Mouse (Mus musculus) stomach, postnatal 0 days (tissue): ENCODE data around the gene Rbks.

Experiments
- CTCF ChIP-seq: IDR thresholded peaks from 2 replicates; pipeline ENCODE4 v1.5.1; 2016; ENCODE audit warnings: antibody characterized with exemption, low read depth, mild to moderate bottlenecking, moderate library complexity
- EP300 ChIP-seq: optimal IDR thresholded peaks from 2 replicates; pipeline ENCODE3; 2016; ENCODE audit warnings: antibody characterized with exemption

DNA sequence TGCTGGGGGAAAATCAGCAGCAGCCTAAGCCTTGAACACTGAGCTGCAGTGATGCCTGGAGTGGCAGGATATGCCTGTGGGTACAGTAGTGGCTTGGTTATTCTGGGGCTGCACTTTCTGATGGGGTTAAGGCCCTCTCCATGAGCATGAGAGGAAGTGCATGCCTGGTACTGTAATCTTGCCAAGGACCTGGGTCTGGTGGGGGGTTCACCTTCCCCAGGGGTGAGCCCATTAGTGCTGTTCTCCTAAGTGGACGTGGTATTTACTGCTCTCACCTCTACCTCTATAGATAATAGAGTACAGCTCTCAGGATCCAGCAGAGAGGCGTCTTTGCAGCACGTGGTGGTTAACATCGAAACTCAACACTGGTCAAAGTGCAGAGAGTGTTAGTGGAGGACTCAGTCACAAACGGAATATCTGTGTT, 16.4 kb upstream of the Rbks start:
- TF ChIP-seq EP300 (no peak), CTCF (no peak)
